Mouse (Mus musculus): Measurements from ENCODE around the gene Vmn2r7.
"Not testable (repeated sequence)": the region's sequence is repeated elsewhere in the genome, so short reads cannot be mapped to it uniquely, and the experiment has no call there.

The Vmn2r7 gene

GRCm38 (mm10) chr3:64844665-64845064, at the start of gene Vmn2r7:
Gene Vmn2r7 (minus strand): TSS chr3:64844765.
- DNase-seq (ENCODE audit: low read depth), result not testable (repeated sequence)

DNA sequence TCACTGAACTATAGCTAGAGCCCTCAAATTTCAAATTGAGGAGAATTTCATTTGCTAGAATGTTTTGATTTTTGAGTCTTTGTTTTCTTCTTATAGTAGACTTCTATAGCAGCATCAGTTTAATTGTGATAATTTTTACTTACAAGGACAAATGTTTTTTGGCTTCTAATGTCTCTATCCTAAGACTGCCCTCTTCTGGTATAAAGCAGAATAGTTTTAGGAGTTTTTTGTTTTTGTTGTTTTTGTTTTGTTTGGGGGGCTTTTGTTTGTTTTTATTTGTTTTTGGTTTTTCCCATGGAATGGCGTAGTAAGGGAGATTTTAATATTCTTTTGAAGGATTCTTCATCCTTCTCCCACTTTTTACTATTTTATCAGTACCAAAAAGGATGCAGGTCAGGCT, 45.2 kb upstream of the Vmn2r7 start:
- DNase-seq (ENCODE audit: low read depth), result no peak

DNA sequence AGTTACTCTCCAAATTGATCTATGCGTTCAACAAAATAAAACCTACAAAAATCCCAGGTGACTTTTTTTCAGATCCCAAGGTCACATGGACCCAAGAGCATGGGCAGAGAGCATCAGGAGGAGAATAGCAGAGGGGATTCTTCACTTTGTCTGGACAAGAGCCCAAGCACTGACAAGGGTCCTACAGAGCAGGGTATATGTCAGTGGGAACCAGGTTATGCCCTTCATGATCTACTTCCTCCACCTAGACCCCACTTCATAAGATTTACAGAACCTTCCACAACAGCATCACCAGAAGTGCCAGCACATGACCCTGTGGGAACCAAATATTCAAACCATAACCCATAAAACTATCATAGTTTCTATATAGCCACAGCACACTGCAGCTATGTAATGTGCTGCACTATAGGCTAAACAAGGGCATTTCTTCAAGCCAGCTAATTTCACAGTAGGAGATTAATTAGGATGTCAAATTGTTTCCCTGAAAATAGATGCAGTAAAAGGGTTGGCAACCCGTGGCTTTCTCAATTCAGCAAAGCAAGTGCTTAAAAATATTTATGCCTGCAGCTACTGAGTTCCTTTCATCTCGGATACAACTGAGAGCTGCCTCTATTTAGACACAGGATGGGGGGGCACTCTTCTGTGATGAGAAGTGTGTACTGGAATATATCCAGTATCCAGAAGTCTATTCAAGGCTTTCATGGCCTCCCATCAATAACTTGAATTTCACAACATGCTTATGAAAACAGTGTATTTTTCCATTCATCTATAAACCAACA, 33.8 kb upstream of the Vmn2r7 start:
- DNase-seq (ENCODE audit: low read depth), result no peak

DNA sequence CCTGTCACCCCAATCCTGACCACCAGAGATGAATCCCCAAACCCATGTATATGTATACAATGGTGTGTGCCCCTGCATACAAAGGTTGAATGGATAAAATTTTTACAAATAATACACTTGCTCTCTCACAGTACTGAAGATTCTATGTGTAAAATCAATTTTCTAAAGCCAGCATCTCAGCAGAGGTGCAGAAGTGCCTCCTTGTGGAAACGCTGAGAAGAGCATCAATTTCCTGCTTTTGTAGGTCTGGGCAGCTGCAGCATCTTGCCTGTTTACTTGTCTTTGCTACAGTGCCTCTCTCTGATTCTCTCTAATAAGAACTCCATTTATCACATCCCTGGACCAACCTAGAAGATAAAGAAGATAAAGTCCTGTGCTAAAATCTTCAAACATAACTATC, 32.1 kb upstream of the Vmn2r7 start:
- DNase-seq (ENCODE audit: low read depth), result no peak

DNA sequence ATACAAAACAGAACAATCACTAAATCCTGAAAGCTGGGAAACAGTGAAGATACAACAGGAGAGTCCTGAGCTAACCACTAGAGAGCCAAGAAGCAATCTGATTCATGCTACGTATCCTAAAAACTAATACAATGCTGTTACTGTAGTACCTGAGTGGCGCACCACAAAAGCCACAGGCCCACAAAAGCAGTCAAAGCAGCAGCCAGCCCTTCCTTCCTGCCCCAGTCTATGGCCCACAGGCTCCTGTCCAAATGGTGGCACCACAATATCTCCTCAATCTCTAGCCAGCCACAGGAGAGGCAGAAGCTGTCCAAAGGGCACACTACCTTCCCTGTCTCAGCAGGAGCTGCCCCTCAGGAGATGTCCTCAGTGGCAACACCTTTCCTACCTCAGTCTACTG, 1.7 kb downstream of the Vmn2r7 start:
- no peak for DNase-seq (ENCODE audit: low read depth)

DNA sequence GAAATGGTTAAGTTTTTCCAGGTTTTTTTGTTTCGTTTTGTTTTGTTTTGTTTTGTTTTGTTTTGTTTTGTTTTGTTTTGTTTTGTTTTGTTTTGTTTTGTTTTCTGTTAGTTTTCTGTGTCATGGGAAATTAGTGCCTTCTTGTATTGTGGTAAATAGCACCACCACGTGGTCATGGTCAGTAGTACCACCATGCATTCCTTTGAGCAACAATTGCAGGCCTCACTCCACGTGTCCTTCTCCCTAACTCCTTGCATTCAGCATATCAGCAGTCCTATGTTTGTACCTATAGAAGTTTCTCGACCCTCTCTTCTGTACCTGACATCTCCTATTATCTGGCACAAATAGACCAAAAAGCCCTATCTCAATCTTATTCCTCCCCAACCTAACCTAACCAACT, 2.3 kb downstream of the Vmn2r7 start:
- DNase-seq (ENCODE audit: low read depth), result peak; percentile 2

GRCm38 (mm10) chr3:64831134-64831533, 13.4 kb downstream of the Vmn2r7 start:
- no peak for DNase-seq (ENCODE audit: low read depth)

- no peak for DNase-seq (ENCODE audit: low read depth)
These were observed 53.3 kb downstream of the Vmn2r7 start for GRCm38 (mm10) chr3:64791245-64791591.

DNA sequence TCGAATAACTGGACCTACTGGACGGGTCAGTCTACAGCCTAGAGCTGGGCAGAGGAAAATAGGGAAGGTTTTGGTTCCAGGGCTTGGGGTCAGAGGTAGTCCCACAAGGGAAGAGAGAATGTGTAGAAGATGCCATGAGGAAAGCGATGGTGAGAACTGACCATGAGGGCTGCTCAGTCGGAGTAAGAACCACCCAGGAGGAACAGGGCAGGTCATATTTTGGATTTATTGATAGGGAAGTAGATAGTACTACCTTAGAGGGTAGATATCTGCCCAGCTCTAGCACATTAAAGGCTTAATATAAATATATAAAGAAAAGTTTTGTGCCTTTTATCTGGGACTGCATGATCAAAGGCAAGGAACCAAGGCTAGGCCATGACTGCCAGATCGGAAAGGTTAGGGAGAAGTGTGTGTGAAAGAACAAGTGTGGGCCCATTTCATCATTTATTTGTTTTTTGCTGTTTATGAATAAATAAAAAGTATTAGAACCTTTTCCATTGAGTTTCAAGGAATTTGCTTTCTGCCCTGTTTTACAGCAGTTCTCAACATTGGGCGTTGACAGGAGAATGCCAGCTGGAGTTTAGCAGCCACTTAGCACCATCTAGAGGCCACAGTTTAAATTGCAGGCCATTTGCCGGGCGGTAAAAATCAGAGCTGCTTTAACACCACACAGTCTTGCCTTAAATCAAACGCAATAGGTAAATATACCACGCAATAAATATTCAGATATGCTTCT, 53.9 kb downstream of the Vmn2r7 start:
- DNase-seq (ENCODE audit: low read depth), result peak; percentile 1

DNA sequence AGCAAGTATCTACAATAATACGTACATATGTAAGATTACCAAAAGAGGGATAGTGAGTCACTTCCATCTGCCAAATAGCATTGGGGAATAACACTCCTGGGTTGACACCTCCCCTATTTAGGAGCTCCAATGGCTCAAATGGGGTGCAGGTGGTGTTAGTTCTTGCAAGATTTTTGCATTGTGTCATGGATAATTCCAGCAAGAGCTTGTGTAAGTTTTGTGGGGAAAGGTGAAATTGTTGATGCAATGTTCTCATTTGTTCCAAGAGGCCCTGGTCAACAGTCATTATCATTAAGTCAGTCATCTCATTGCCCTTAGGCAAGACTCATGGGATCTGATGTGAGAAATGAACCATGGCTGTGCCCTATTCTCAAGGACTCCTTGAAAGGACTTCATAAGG, 61.7 kb downstream of the Vmn2r7 start:
- no peak for DNase-seq (ENCODE audit: low read depth)

DNA sequence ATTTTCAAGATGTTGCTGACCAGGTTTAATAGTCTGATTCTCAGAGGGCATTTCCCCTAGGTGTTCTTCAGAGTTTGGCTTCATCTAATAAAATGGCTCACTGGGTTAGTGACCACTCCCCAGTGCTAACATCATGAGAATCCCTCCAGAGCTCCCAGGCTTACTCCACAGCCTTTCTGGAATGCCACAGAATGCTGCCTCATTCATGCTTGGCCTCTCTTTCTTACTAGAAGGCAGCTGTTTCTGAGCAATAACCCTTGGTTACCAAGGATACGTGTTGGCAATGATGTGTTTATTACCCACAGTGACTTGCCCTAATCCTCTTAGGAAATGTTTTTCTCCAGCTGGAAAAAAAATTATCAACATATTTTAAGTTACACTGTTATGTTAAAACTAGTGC, 72.4 kb downstream of the Vmn2r7 start:
- no peak for DNase-seq (ENCODE audit: low read depth)

- no peak for DNase-seq (ENCODE audit: low read depth)
These were observed 88.4 kb downstream of the Vmn2r7 start for GRCm38 (mm10) chr3:64756145-64756544.

DNA sequence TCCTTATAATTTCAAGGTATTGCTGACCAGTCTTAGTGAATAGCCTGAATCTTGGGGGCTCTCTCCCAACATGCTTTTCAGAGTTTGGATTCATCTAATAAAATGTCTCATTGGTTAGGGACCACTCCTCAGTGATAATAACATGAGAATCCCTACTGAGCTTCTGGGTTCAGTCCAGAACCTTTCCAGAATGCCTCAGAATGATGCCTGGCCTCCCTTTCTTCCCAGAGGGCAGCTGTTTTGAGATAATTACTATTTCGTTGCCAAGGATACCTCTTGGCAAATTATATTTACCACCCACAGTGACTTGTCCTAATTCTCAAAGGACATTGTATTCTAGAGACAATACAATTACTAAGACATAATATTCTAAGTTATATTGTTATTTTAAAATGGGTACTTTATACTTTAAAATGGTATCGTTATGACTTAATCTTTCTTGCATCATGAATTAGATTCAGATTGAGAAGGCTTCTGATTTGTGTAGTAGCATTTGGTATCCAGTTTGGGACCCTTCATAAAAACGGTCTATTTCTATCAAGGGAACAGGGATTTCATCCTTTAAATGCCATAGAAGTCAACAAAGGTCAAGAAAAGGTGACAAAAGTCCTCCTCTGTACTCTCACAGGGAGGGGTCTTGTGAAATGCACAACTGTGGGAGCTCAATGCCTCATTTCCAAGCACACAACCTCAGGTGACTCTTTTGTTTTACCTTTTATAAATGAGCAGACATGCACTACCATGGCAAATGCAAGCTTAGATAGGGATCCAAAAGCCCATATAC, 117.2 kb downstream of the Vmn2r7 start:
- not testable (repeated sequence) for DNase-seq (ENCODE audit: low read depth)

DNA sequence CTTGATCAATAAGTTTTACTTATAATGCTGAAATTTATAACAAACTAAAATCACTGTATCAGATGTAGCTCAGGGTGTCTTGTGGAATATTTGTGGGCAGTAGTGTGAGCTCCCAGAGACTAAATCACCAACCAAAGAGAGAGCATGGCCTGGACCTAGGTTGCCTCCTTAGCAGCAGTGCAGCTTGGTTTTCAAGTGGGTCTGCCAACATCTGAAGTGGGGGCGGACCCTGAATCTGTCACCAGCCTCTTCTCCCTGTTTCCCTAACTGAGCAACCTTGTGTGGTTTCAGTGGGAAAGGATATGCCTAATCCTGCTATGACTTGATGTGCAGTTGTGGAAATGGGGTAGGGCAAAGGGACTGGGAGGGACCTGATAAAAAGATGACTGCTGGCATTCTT, 118.8 kb downstream of the Vmn2r7 start:
- DNase-seq (ENCODE audit: low read depth), result not testable (repeated sequence)

DNA sequence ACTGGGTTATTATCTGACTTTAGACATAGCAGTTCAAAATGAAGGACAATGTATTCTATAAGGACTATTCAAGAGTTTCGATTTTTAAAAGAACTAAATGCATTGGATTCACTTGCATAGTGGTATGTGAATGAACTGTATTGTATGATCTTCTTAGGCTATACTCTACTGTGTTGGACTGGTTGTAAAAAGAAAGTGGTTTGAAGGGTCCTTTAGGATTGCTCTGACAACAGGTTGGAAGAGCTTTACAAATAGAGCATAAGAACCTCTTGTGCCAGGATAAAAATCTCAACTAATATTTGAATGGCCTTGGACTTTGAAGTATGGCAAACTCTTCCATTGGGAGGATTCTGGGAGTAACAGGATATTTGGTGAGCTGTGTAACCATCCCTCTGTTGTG, 168.5 kb downstream of the Vmn2r7 start:
- not testable (repeated sequence) for DNase-seq (ENCODE audit: low read depth)
